In the genomic region with DNA sequence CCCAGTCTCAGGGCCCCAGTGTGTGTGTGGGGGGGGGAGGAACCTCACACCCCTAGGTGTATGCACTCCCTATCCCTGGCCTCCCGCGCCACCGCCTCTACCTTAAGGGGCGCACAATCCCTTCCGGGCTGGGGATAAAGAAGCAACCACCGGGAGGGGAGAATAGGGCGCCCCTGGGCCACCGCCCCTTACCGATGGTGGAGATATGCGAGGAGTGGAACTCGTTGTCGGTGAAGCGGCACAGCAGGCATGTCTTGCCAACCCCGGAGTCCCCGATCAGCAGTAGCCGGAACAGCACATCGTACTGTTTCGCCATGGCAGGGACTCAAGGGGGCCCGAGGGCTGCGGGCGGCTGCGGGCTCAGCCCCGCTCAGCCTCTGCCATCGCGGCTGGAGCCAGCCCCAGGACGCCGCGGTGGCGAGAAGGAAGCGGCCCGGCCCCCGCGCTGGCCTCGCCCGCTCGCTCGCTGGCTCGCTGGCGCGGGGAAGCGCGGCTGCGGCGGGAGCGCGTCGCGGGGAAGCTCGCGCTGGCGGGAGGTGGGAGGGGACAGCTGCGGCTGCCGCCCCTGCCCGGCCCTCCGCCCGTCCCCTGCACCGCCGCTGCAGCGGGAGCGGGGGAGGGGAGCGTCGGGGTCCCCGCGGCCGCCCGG, we compare ENCODE assay signal across 8 mouse cellular contexts. TPM values are rescaled to one million over a fixed set of nuclear protein-coding genes. Genes with fewer than 3 reads are reported as not detected.
DNase-seq lines count a peak whose midpoint lies in the region; ATAC-seq and TF ChIP-seq lines count a peak whose summit lies in the region.

No protein-coding gene starts in this region.

- H3K27ac ChIP-seq in ES-E14 (ENCODE audit: insufficient read depth, low read depth, low read length, poor library complexity, severe bottlenecking): no peak overlapping the region
- H3K27ac ChIP-seq in heart, embryonic 12.5 days (ENCODE audit: poor library complexity, severe bottlenecking): no peak overlapping the region
- peak overlapping the region; percentile 33; the same call in 1 of the 2 replicates for H3K27ac ChIP-seq in stomach, embryonic 14.5 days (ENCODE audit: low read length)

- under 1% methylated on average over 45 of the region's 66 CpGs for WGBS in heart, embryonic 12.5 days
- WGBS in stomach, embryonic 14.5 days: under 1% methylated on average over 57 of the region's 66 CpGs

- peaks cover 61% of the 10 kb centered on the region for H3K27me3 ChIP-seq in heart, embryonic 12.5 days (replicated peaks)
- H3K27me3 ChIP-seq in stomach, embryonic 14.5 days (ENCODE audit: control insufficient read depth, insufficient read depth, low read length): no peaks in the 10 kb centered on the region

- H3K9me3 ChIP-seq in ES-E14 (ENCODE audit: control insufficient read depth, insufficient read depth, low read depth, low read length): no peaks in the 10 kb centered on the region
- H3K9me3 ChIP-seq in heart, embryonic 12.5 days (replicated peaks): no peaks in the 10 kb centered on the region
- H3K9me3 ChIP-seq in stomach, embryonic 14.5 days (ENCODE audit: control insufficient read depth, low read depth, low read length): no peaks in the 10 kb centered on the region

- ATAC-seq in heart, embryonic 12.5 days (ENCODE audit: insufficient number of reproducible peaks, low FRiP score): peak; percentile 54
- peak; percentile 26; the same call in 1 of the 2 replicates for ATAC-seq in stomach, embryonic 14.5 days (ENCODE audit: insufficient number of reproducible peaks, insufficient read depth, low FRiP score, low read depth)

- peak; percentile 90 for DNase-seq in heart, adult 11 months
- DNase-seq in heart, adult 8-10 months (ENCODE audit: low spot score): no peak
- no peak for DNase-seq in ES-E14 (ENCODE audit: low read depth, low spot score)
- DNase-seq in cerebellum, postnatal 25 days: peak; percentile 78 to 82
- DNase-seq in kidney, postnatal 14 days: peak; percentile 48
- peak; percentile 40 to 58 for DNase-seq in lung, postnatal 4 days

- H3K36me3 ChIP-seq in ES-E14 (ENCODE audit: control insufficient read depth, insufficient read depth, low read length, poor library complexity, severe bottlenecking): no peaks in the 10 kb centered on the region
- H3K36me3 ChIP-seq in heart, embryonic 12.5 days: no peaks in the 10 kb centered on the region
- no peaks in the 10 kb centered on the region for H3K36me3 ChIP-seq in stomach, embryonic 14.5 days (ENCODE audit: control insufficient read depth, insufficient read depth, low read length)

- peak overlapping the region; percentile 66 to 92 for H3K4me3 ChIP-seq in ES-E14 (ENCODE audit: insufficient read depth in 1 of 2, low read depth in 1 of 2, low read length in 2 of 2, poor library complexity in 1 of 2, severe bottlenecking in 1 of 2)
- peak overlapping the region; percentile 71 for H3K4me3 ChIP-seq in heart, embryonic 12.5 days
- H3K4me3 ChIP-seq in stomach, embryonic 14.5 days (ENCODE audit: low read depth, low read length): peak overlapping the region; percentile 66

- peak overlapping the region; percentile 91 for H3K4me2 ChIP-seq in heart, embryonic 12.5 days
- peak overlapping the region; percentile 84 for H3K4me2 ChIP-seq in stomach, embryonic 14.5 days (replicated peaks; ENCODE audit: low read depth, low read length)

- peaks cover 3 to 17% of the 10 kb centered on the region in 2 experiments; a peak in 2 of 4 replicates for H3K4me1 ChIP-seq in ES-E14 (ENCODE audit: control insufficient read depth in 2 of 2, insufficient read depth in 2 of 2, low read length in 2 of 2, poor library complexity in 1 of 2)
- peaks cover 22% of the 10 kb centered on the region for H3K4me1 ChIP-seq in heart, embryonic 12.5 days (replicated peaks)
- H3K4me1 ChIP-seq in stomach, embryonic 14.5 days (ENCODE audit: control insufficient read depth, insufficient read depth, low read length): peaks cover 20% of the 10 kb centered on the region

- in situ Hi-C loops in ES-E14 (cut with MboI; ENCODE audit: low sequenced_read_pairs in 2 of 2, unreplicated experiment in 2 of 2): no loop called here

- H3K9ac ChIP-seq in ES-E14 (ENCODE audit: insufficient read depth, low read depth, low read length, poor library complexity, severe bottlenecking): peak overlapping the region; percentile 80
- peak overlapping the region; percentile 76 for H3K9ac ChIP-seq in heart, embryonic 12.5 days
- H3K9ac ChIP-seq in stomach, embryonic 14.5 days (replicated peaks; ENCODE audit: low read depth, low read length): peak overlapping the region; percentile 67

TF ChIP-seq in ES-E14, 5 proteins besides CTCF, POLR2A, EP300 and RAD21:
- TF ChIP-seq HCFC1 (IDR thresholded peaks at IDR 0.05; ENCODE audit: borderline replicate concordance, insufficient read depth, low read length) (no peak), ZC3H11A (IDR thresholded peaks at IDR 0.05; ENCODE audit: borderline replicate concordance, low read depth, low read length) (no peak), ZNF384 (IDR thresholded peaks at IDR 0.05; ENCODE audit: low read depth, low read length) (no peak)
TF ChIP-seq in ES-E14: peak in this region for 0.

RNA-seq across cellular contexts. Expression of a gene that starts 0.6 kb away (rescaled TPM):
- under 1 TPM; 0.25 to 0.92 (median 0.32) TPM for total RNA-seq in heart, adult 8-10 months (2022)
- 8.8 and 9.5 TPM in 2 replicates for total RNA-seq in ES-E14 (2012; rRNA removed)
- 2.9 and 3.6 TPM in 2 replicates for polyA plus RNA-seq in heart, embryonic 12.5 days (2016; fragmentation: Nextera tagmentation; extraction: Ambion mirVana)
- polyA plus RNA-seq in stomach, embryonic 14.5 days (2014; fragmentation: Nextera tagmentation; extraction: Ambion mirVana): 31.2 and 31.5 TPM in 2 replicates

RNA-seq across cellular contexts. Expression of a gene that starts 26.8 kb away (rescaled TPM):
- total RNA-seq in heart, adult 8-10 months (2022): not detected
- 3.8 and 7.0 TPM in 2 replicates for total RNA-seq in ES-E14 (2012; rRNA removed)
- polyA plus RNA-seq in heart, embryonic 12.5 days (2016; fragmentation: Nextera tagmentation; extraction: Ambion mirVana): 0.49 TPM in 1 of 2 replicates, not detected in the other
- 102 and 109 TPM in 2 replicates for polyA plus RNA-seq in stomach, embryonic 14.5 days (2014; fragmentation: Nextera tagmentation; extraction: Ambion mirVana)

RNA-seq across cellular contexts. Expression of a gene that starts 56.7 kb away (rescaled TPM):
- total RNA-seq in heart, adult 8-10 months (2022): 10 to 100 TPM; 12.8 to 16.1 (median 14.9) TPM
- total RNA-seq in ES-E14 (2012; rRNA removed): 24.0 and 24.2 TPM in 2 replicates
- 30.9 and 31.7 TPM in 2 replicates for polyA plus RNA-seq in heart, embryonic 12.5 days (2016; fragmentation: Nextera tagmentation; extraction: Ambion mirVana)
- 42.8 and 44.8 TPM in 2 replicates for polyA plus RNA-seq in stomach, embryonic 14.5 days (2014; fragmentation: Nextera tagmentation; extraction: Ambion mirVana)

RNA-seq across cellular contexts. Expression of a gene that starts 56.8 kb away (rescaled TPM):
- 10 to 100 TPM; 74.6 to 86.6 (median 80.5) TPM for total RNA-seq in heart, adult 8-10 months (2022)
- total RNA-seq in ES-E14 (2012; rRNA removed): 69.5 and 74.4 TPM in 2 replicates
- polyA plus RNA-seq in heart, embryonic 12.5 days (2016; fragmentation: Nextera tagmentation; extraction: Ambion mirVana): 124 and 131 TPM in 2 replicates
- polyA plus RNA-seq in stomach, embryonic 14.5 days (2014; fragmentation: Nextera tagmentation; extraction: Ambion mirVana): 145 and 165 TPM in 2 replicates

Comparison
In these comparisons a context has a peak if more than half of its experiments do, and no peak if none do; other contexts are left out.
1. DNase-seq: peak in heart, adult 11 months (single experiment), cerebellum, postnatal 25 days (2 of 2), kidney, postnatal 14 days (single experiment) and lung, postnatal 4 days (2 of 2); none in heart, adult 8-10 months (single experiment) and ES-E14 (single experiment).
2. Peak in every context shown above with its lines, with median percentiles within 50 percentile points of each other: H3K4me3 ChIP-seq and H3K9ac ChIP-seq.